Mouse (Mus musculus) cerebellum, adult 2 months (tissue): ENCODE measurements around the gene Alpl. TPM values are rescaled to one million over a fixed set of nuclear protein-coding genes. Genes with fewer than 3 reads are reported as not detected.

Experiments
- DNase-seq, 2 experiments: peaks; one replicate each; pipeline ENCODE4 v3.0.0; 2021
- H3K27ac ChIP-seq: fragments of 200-500 bp; 2 replicates; pipeline ENCODE4 v1.5.1; 2012; ENCODE audit warnings: low read length, control low read depth, inconsistent platforms; ENCODE audit not compliant: insufficient read depth
- H3K27me3 ChIP-seq: fragments of 200-500 bp; 2 replicates; pipeline ENCODE4 v1.6.1; 2012; ENCODE audit warnings: inconsistent platforms, mild to moderate bottlenecking, low read length, moderate library complexity; ENCODE audit not compliant: control insufficient read depth, insufficient read depth
- H3K4me1 ChIP-seq: fragments of 200-500 bp; 2 replicates; pipeline ENCODE4 v1.6.1; 2011; ENCODE audit warnings: low read length; ENCODE audit not compliant: control insufficient read depth, insufficient read depth
- H3K4me3 ChIP-seq: fragments of 200-500 bp; replicated peaks from 2 replicates; pipeline ENCODE3; 2011; ENCODE audit warnings: mild to moderate bottlenecking, low read depth, low read length, control low read depth; ENCODE audit not compliant: insufficient read depth
- CTCF ChIP-seq: fragments of 200-500 bp; IDR thresholded peaks from 2 replicates; pipeline ENCODE4 v1.5.1; 2011; ENCODE audit warnings: low read depth, mild to moderate bottlenecking, control low read depth, low read length, moderate library complexity, borderline replicate concordance; ENCODE audit not compliant: insufficient read depth
- POLR2A ChIP-seq: fragments of 200-500 bp; IDR thresholded peaks from 2 replicates; pipeline ENCODE4 v1.6.1; 2011; ENCODE audit warnings: low read length, control low read depth, borderline replicate concordance; ENCODE audit not compliant: insufficient read depth
- WGBS: fragments of 180-500 bp; shearing (Covaris S2); methylation state at CpG from one replicate; pipeline ENCODE4 v1.1.7; 2018; 5-methylcytosine and 5-hydroxymethylcytosine counted together
- polyA plus RNA-seq: library from polyadenylated mRNA; depleted of rRNA; stranded (reverse); fragments of >200 nt; gene quantifications from 2 replicates; pipeline ENCODE4 v1.2.3, GENCODE M21; 2012

Alpl gene
- polyA plus RNA-seq, 1 experiment, result 10.6 TPM

DNA sequence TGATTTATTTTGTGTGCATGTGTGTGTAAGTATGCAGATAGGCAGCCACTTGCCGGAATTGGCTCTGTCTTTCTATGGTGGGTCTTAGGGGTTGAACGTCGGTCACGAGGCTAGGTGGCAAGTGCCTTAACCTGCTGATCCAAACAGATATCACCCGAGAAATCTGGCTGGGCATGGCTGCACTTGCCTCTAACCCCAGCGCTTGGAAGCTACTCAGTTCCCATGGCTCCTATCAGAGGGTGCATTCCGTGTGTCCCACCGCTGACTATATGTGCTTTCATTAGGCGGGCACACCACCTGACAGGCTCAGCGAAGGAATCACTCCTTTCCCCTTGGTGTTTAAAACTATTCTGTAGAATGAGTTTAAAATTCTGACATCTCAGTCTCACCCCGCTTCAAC is 35.4 kb upstream of the Alpl start:
- Histone ChIP-seq H3K4me1 (peaks cover 2% of the 10 kb centered on the region; the same call in 1 of the 2 replicates), H3K27ac (no peak overlapping the region), H3K4me3 (no peak overlapping the region), H3K27me3 (no peaks in the 10 kb centered on the region)
- WGBS, result 89% methylated on average over 11 of the region's 11 CpGs
- no peak for DNase-seq
- TF ChIP-seq POLR2A, result no peak
- no peak for TF ChIP-seq CTCF

DNA sequence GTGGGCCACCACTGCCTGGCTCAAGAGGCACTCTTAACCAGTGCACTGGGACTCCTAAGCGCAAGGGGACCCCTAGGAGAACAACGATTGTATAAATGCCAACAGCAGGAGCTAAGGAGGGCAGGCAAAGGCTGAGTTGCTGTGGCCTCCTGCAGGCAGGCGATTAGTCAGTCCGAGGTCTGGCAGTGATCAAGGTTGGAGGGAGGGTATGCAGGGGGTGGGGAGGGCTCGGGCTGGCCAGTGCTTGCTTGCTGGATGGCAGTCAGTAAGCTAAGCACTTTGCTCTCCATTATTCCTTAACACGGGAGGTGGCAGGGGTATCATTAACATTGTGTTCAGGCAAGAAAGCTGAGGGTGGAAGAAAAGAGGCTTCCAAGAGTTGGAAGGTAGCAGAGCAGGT is 34.2 kb upstream of the Alpl start:
- Histone ChIP-seq H3K27me3 (no peaks in the 10 kb centered on the region), H3K27ac (no peak overlapping the region), H3K4me3 (no peak overlapping the region), H3K4me1 (no peaks in the 10 kb centered on the region)
- no peak for DNase-seq
- 21% methylated on average over 6 of the region's 6 CpGs for WGBS
- no peak for TF ChIP-seq CTCF
- TF ChIP-seq POLR2A, result no peak

DNA sequence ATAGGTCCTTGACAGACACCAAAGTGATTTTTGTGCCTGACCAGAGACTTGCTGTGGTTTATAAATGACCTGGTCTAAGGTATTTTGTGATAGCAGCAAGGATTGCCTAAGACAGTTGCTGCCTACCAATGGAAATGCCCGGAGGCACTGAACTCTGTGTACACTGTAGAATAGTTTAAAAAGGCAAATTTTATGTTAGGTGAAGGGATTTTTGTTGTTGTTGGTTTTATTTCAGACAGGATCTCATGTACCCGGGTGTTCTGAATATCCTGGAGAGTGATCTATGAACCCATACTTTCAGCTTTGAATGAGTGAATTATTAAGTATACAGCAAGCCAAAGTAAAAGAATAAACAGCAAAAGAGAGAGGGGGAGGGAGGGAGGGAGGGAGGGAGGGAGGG is 28.7 kb upstream of the Alpl start:
- DNase-seq, result no peak
- 92% methylated on average over 2 of the region's 2 CpGs for WGBS

DNA sequence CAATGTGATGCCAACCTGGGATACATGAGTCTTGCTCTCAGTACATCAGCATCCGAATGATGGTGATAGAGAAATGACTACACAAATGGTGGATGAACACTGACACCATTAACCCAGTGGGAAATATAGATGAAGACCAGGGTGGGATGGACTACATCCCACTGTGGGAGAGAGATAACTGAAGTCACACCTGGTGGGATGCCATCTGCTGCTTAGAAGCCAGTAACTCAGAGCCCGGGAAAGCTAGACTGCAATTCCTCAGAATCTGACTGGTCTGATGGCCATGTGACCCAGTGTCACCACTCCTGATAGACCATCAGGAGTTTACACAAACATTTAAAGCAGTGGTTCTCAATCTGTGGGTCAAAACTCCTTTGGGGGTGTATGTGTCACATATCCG is 27.4 kb upstream of the Alpl start:
- H3K27ac ChIP-seq, result no peak overlapping the region
- no peaks in the 10 kb centered on the region for H3K4me1 ChIP-seq
- H3K27me3 ChIP-seq, result no peaks in the 10 kb centered on the region
- TF ChIP-seq CTCF, result no peak
- no peak overlapping the region for H3K4me3 ChIP-seq
- 43% methylated on average over 3 of the region's 3 CpGs for whole genome bisulfite sequencing
- DNase-seq, result no peak

More for the DNA sequence above, 28.7 kb upstream of the Alpl start:
- Histone ChIP-seq H3K4me1 (no peaks in the 10 kb centered on the region), H3K27me3 (no peaks in the 10 kb centered on the region), H3K4me3 (no peak overlapping the region), H3K27ac (no peak overlapping the region)
- TF ChIP-seq CTCF (no peak), POLR2A (no peak)

DNA sequence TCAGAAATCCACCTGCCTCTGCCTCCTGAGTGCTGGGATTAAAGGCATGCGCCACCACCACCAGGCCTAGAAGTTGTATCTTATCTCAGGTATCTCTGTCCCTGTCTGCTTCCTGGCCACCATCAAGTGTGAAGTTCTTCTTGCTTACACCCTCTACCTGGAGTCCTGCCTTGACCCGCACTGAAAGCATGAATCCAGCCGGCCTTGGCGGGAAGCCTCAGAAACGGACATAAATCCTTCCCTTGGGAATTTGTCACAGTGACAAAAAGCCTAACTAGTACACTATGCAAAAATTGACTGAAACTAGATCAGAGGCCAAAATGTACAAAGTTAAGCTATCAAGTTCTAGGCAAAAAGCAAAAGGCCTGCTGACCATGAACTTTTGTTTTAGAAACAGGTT is 26.4 kb upstream of the Alpl start:
- no peak for TF ChIP-seq POLR2A
- no peak for TF ChIP-seq CTCF
- no peak for DNase-seq
- H3K4me1 ChIP-seq, result no peaks in the 10 kb centered on the region
- no peak overlapping the region for H3K27ac ChIP-seq
- no peaks in the 10 kb centered on the region for H3K27me3 ChIP-seq
- no peak overlapping the region for H3K4me3 ChIP-seq
- 90% methylated on average over 5 of the region's 5 CpGs for WGBS

DNA sequence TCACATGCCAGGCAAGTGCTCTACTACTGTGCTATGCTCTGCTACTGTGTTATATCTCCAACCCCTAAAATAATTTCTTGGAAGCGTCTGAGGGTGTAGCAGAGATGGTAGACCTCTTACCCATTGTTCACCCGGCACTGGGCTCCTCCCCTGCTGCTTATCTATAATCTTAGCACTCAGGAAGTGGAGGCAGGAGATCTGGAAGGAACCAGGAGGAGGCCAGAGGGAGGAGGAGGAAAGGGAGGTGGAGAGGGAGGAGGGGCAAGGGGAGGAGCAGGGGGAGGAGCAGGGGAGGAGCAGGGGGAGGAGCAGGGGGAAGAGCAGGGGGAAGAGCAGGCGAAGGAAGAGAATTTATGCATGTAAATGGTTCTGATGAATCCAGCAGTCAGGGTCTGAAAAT is 24.5 kb upstream of the Alpl start:
- no peaks in the 10 kb centered on the region for H3K27me3 ChIP-seq
- no peak for DNase-seq
- no peak overlapping the region for H3K27ac ChIP-seq
- WGBS, result 53% methylated on average over 3 of the region's 3 CpGs
- no peak for TF ChIP-seq POLR2A
- H3K4me3 ChIP-seq, result no peak overlapping the region
- H3K4me1 ChIP-seq, result no peaks in the 10 kb centered on the region

DNA sequence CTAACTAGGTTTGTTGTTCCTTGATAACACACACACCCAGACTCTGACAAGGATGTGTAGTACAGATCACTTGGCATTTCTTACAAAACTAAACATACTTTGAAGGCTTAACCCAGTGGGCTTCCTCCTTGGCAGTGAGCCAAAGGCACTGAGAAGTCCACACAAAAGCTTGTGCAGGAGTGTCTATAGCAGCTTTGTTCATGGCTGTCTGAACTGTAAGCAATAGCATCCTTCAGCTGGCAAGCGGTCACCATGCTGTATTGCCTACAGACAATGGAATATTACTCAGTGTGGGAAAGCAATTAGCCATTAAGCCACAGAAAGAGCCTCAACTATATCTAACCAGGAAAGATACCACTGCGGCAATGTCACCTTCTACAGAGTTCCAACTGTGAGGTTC is 23.3 kb upstream of the Alpl start:
- no peaks in the 10 kb centered on the region for H3K27me3 ChIP-seq

DNA sequence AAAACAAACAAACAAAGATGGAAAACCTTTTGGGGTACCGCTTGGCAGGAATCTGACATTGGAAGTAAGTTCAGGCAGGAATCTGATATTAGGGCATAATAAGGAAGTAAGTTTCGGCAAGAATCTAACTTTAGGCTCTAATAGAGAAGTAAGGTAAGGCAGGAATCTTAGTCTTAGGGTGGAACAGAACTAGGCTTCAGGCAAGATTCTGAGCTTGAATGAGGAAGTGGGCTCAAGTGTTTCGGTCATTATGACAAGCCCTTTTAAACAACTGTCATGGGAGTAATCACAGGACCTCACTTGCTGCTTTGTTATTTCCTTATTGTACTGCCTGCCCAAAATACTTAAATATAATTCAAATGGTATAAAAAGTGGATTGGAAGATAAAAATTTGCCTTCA is 22.2 kb upstream of the Alpl start:
- Histone ChIP-seq H3K27me3 (no peaks in the 10 kb centered on the region), H3K4me3 (no peak overlapping the region), H3K4me1 (no peaks in the 10 kb centered on the region), H3K27ac (no peak overlapping the region)
- TF ChIP-seq POLR2A, result no peak
- WGBS, result 97% methylated on average over 3 of the region's 3 CpGs
- DNase-seq, result no peak

More for the DNA sequence above, 23.3 kb upstream of the Alpl start:
- Histone ChIP-seq H3K27ac (no peak overlapping the region), H3K4me1 (no peaks in the 10 kb centered on the region), H3K4me3 (no peak overlapping the region)
- TF ChIP-seq POLR2A (no peak), CTCF (no peak)
- WGBS, result 30% methylated on average over 2 of the region's 2 CpGs
- no peak for DNase-seq

DNA sequence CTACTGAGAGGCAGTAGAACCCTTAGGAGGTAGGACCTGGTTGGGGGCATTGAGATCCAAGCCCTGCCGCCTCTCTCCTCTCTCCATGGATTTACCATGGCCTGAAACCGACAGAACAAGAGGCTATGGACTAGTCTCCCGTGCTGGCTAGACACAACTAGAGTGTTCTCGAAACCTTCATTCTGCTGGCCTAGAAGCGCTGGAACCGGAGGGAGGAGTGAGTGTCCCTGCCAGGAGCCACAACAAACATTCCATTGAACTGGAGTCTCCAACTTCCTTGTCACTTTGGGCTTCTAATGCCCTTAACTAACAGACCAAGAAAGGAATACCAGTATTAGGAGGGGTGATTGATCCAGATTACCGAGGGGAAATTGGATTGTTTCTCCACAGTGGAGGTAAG is 20.0 kb upstream of the Alpl start:
- TF ChIP-seq CTCF, result no peak
- TF ChIP-seq POLR2A, result no peak
- WGBS, result 71% methylated on average over 7 of the region's 7 CpGs
- H3K27ac ChIP-seq, result no peak overlapping the region
- DNase-seq, result no peak
- H3K4me3 ChIP-seq, result no peak overlapping the region
- no peaks in the 10 kb centered on the region for H3K4me1 ChIP-seq
- H3K27me3 ChIP-seq, result no peaks in the 10 kb centered on the region

DNA sequence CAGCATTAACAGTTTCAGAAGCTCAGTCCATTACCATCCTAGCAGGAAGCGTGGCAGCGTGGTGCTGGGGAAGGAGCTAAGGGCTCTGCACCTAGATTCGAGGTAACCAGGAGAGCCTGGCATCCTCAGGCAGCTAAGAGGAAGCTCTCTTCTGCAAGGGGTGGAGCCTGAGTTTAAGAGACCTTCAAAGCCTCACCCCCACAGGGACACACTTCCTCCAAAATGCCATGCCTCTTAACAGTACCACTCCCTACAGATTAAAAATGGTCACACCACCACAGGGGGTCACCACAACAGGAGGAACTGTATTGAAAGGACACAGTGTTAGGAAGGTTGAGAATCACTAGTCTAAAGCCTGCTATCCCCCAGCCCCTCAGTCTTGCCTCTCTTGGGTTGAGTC is 19.3 kb upstream of the Alpl start:
- Histone ChIP-seq H3K27ac (no peak overlapping the region), H3K4me3 (no peak overlapping the region), H3K4me1 (no peaks in the 10 kb centered on the region; the same call in 1 of the 2 replicates), H3K27me3 (no peaks in the 10 kb centered on the region)
- TF ChIP-seq POLR2A (no peak), CTCF (no peak)
- no peak for DNase-seq
- WGBS, result 81% methylated on average over 3 of the region's 3 CpGs
